Mouse (Mus musculus): ENCODE results near the gene Macrod1.

- no peak for TF ChIP-seq CTCF (IDR thresholded peaks at IDR 0.05; ENCODE audit: borderline replicate concordance, extremely low read depth, insufficient read depth, insufficient read length)
- TF ChIP-seq POLR2A (IDR thresholded peaks at IDR 0.05; ENCODE audit: borderline replicate concordance, extremely low read depth, insufficient read depth, insufficient read length, poor library complexity, severe bottlenecking): no peak
Measured at GRCm38 (mm10) chr19:7181496-7181895, 124.9 kb downstream of the Macrod1 start.

All from brain, embryonic 14.5 days (tissue).